Mouse (Mus musculus) liver, embryonic 15.5 days (tissue): Measurements from ENCODE around the gene Pdrg1. TPM values are rescaled to one million over a fixed set of nuclear protein-coding genes. Genes with fewer than 3 reads are reported as not detected.

ENCODE experiments used
- ATAC-seq: fragments of 200-750 bp; cut with Nextera tagmentation; 2 replicates; pipeline ENCODE4 v1.8.0; 2017; ENCODE audit warnings: moderate number of reproducible peaks, mild to moderate bottlenecking, moderate library complexity; ENCODE audit not compliant: insufficient read depth
- H3K27ac ChIP-seq: fragments of 300-500 bp; sonication (generic); replicated peaks from 2 replicates; pipeline ENCODE4 v1.5.1; 2015; ENCODE audit warnings: mild to moderate bottlenecking, inconsistent platforms
- H3K27me3 ChIP-seq: fragments of 300-500 bp; sonication (generic); 2 replicates; pipeline ENCODE4 v1.6.1; 2015; ENCODE audit warnings: mild to moderate bottlenecking, inconsistent platforms
- H3K36me3 ChIP-seq: fragments of 300-500 bp; sonication (generic); replicated peaks from 2 replicates; pipeline ENCODE4 v1.6.1; 2015; ENCODE audit warnings: moderate library complexity, mild to moderate bottlenecking, inconsistent platforms
- H3K4me1 ChIP-seq: fragments of 300-500 bp; sonication (generic); replicated peaks from 2 replicates; pipeline ENCODE4 v1.6.1; 2015; ENCODE audit warnings: inconsistent platforms
- H3K4me2 ChIP-seq: fragments of 300-500 bp; sonication (generic); 2 replicates; pipeline ENCODE4 v1.6.1; 2015; ENCODE audit warnings: moderate library complexity, mild to moderate bottlenecking, inconsistent platforms
- H3K4me3 ChIP-seq: fragments of 300-500 bp; sonication (generic); replicated peaks from 2 replicates; pipeline ENCODE4 v1.5.1; 2015; ENCODE audit warnings: mild to moderate bottlenecking, inconsistent platforms
- H3K9ac ChIP-seq: fragments of 300-500 bp; sonication (generic); 2 replicates; pipeline ENCODE4 v1.6.1; 2015; ENCODE audit warnings: moderate library complexity, mild to moderate bottlenecking, inconsistent platforms
- H3K9me3 ChIP-seq: fragments of 300-500 bp; sonication (generic); replicated peaks from 2 replicates; pipeline ENCODE4 v1.6.1; 2016; ENCODE audit warnings: inconsistent platforms
- WGBS: fragments of 180-500 bp; shearing (Covaris S2); methylation state at CpG from one replicate; pipeline ENCODE4 v1.1.7; 2015; ENCODE audit warnings: mixed read lengths; ENCODE audit not compliant: insufficient replicate concordance; 5-methylcytosine and 5-hydroxymethylcytosine counted together
- polyA plus RNA-seq: library from polyadenylated mRNA; unstranded; fragments of >200 nt; fragmentation: Nextera tagmentation; extraction: Ambion mirVana; gene quantifications from 2 replicates; pipeline ENCODE4 v1.2.1, GENCODE M21; 2015

Pdrg1 gene
- polyA plus RNA-seq, 1 experiment from 2014 or later, result 36.9 TPM

DNA sequence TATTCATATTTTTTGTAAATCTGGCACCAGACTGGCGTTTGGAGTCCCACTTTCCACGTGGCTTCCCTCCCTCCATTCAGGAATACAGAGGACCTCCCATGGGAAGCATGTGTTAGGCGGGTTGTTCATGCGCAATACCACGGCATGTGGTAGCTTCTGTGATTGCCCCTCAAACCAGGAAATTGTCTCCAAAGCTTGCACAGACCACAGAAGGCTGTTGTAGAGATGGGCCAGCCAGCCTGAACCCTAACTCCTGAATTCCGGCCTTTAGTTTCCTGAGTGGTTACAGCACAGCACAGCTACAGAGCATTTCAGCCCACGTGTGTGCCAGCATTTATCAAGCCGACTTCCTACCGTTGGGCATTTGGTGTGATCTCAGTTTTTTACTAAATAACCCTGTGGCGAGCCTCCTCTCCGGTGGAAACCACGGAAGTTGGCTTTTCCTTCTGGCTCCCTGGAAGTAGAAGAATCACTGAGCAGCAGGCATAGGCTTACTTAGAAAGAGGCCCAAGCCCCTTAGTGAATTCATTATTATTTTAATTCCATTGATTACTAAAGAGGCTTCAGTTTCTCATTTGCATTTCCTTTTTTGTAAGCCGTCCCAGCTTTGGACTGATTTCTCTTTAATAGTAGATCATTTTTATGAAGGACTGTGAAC lies 11.4 kb downstream of the Pdrg1 start:
- Histone ChIP-seq H3K9me3 (no peaks in the 10 kb centered on the region), H3K9ac (no peak overlapping the region), H3K4me1 (no peaks in the 10 kb centered on the region), H3K36me3 (peaks cover 18% of the 10 kb centered on the region), H3K27ac (no peak overlapping the region), H3K4me3 (no peak overlapping the region), H3K4me2 (no peak overlapping the region), H3K27me3 (no peaks in the 10 kb centered on the region)
- ATAC-seq, result no peak
- 19% methylated on average over 13 of the region's 13 CpGs for WGBS

GRCm38 (mm10) chr2:153002492-153003248 lies 12.6 kb downstream of the Pdrg1 start:
- ATAC-seq, result no peak
- Histone ChIP-seq H3K36me3 (0 out of 2 replicates have a peak, but pooled peaks cover 7% of the 10 kb centered on the region), H3K4me1 (no peaks in the 10 kb centered on the region), H3K4me3 (no peak overlapping the region), H3K4me2 (no peak overlapping the region; the same call in 1 of the 2 replicates), H3K9ac (no peak overlapping the region), H3K9me3 (no peaks in the 10 kb centered on the region), H3K27me3 (no peaks in the 10 kb centered on the region), H3K27ac (no peak overlapping the region)
- 29% methylated on average over 15 of the region's 15 CpGs for WGBS

DNA sequence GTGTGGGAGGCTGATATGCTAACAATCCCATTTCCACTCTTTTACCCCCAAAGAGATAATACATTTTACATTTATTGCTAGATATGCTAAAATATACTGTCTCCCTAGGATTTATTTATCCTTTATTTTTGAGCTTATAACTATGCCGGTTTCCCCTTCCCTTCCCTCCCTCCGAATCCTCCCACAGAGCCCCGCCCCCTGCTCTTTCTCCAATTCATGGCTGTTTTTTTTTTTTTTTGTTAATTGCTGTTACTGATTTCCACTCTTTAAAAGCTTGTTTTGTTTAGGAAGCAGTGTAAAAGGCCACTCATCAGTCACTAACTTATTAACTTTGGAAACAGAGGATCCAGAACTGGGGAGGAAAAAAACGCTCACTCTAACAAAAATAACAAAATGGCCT lies 18.2 kb downstream of the Pdrg1 start:
- H3K27me3 ChIP-seq, result no peaks in the 10 kb centered on the region
- no peaks in the 10 kb centered on the region for H3K9me3 ChIP-seq
- no peak for ATAC-seq
- H3K4me3 ChIP-seq, result no peak overlapping the region
- no peak overlapping the region for H3K4me2 ChIP-seq
- H3K36me3 ChIP-seq, result no peaks in the 10 kb centered on the region
- H3K9ac ChIP-seq, result no peak overlapping the region
- no peaks in the 10 kb centered on the region for H3K4me1 ChIP-seq
- 49% methylated on average over 4 of the region's 4 CpGs for WGBS
- no peak overlapping the region for H3K27ac ChIP-seq

DNA sequence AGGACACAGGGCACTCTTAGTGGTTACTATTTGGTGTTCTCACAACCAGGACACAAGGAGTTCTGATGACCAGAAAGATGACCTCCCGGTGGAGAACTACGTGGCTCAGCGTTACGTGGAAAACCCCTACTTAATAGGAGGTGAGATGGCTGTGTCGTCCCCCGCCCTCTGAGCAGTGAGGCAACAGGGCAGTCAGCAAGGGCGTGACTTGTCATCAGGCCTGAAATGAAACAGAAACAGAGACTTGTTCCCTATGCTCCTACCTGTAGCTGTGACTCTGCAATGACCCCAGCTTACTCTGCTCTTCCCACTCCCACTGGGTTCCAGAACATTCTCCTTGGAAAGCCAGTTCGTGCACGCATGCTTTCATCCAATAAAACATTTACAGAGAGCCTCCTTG lies 23.7 kb downstream of the Pdrg1 start:
- 73% methylated on average over 9 of the region's 9 CpGs for WGBS
- no peak overlapping the region for H3K9ac ChIP-seq
- no peaks in the 10 kb centered on the region for H3K36me3 ChIP-seq
- no peak overlapping the region for H3K4me3 ChIP-seq
- no peaks in the 10 kb centered on the region for H3K27me3 ChIP-seq
- H3K4me2 ChIP-seq, result no peak overlapping the region
- ATAC-seq, result no peak
- no peak overlapping the region for H3K27ac ChIP-seq
- H3K4me1 ChIP-seq, result no peaks in the 10 kb centered on the region; the same call in 1 of the 2 replicates
- H3K9me3 ChIP-seq, result no peaks in the 10 kb centered on the region

DNA sequence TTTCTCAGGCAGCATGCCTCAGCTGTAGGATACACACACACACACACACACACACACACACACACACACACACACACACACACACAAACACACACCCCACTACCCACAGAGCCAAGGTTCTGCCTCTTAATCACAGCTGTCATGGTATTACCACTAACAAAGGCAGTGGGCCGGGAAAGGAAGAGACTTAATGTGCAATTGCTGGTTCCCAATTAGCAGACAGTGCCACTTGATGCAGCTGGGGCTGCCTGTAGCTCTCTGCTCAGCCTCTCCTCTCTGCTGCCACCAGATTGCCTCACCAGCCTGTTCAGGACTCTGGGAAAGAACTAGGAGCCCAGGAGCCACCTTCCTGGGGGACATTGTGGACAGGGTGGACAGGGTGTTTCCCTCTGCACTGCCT lies 29.6 kb downstream of the Pdrg1 start:
- Histone ChIP-seq H3K4me1 (no peaks in the 10 kb centered on the region; the same call in 1 of the 2 replicates), H3K27ac (no peak overlapping the region), H3K9me3 (no peaks in the 10 kb centered on the region), H3K4me3 (no peak overlapping the region), H3K9ac (no peak overlapping the region), H3K4me2 (no peak overlapping the region), H3K27me3 (no peaks in the 10 kb centered on the region), H3K36me3 (no peaks in the 10 kb centered on the region)
- 42% methylated on average over 1 of the region's 1 CpGs for WGBS
- ATAC-seq, result no peak

- no peaks in the 10 kb centered on the region for H3K36me3 ChIP-seq
- H3K4me1 ChIP-seq, result no peaks in the 10 kb centered on the region
- H3K4me2 ChIP-seq, result no peak overlapping the region
- H3K9me3 ChIP-seq, result no peaks in the 10 kb centered on the region
- H3K27ac ChIP-seq, result no peak overlapping the region
- H3K9ac ChIP-seq, result no peak overlapping the region
- H3K4me3 ChIP-seq, result no peak overlapping the region
- WGBS, result 38% methylated on average over 3 of the region's 3 CpGs
- no peaks in the 10 kb centered on the region for H3K27me3 ChIP-seq
- ATAC-seq, result no peak
Measured at GRCm38 (mm10) chr2:152976991-152977390, 38.2 kb downstream of the Pdrg1 start.

DNA sequence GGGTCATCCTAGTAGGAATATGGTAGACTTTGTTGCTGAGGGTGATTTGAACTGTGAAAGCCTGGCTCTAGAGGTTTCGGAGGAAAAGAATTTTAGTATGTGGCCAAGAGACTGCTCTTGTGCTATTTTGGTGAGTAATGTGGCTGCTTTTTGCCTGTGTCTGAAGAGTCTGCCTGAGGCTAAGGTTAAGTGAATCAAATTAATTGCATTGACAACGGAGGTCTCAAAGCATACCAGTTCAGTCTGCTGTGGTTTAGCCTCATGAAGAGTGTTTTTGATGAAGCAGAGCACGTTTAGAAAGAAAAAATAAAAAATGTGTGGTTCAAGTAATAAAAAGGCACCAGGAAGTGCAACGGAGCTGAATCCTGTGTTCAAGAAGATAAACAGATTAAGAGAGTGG lies 49.7 kb downstream of the Pdrg1 start:
- no peak for ATAC-seq
- Histone ChIP-seq H3K9ac (no peak overlapping the region), H3K36me3 (no peaks in the 10 kb centered on the region), H3K4me1 (peaks cover 3% of the 10 kb centered on the region; the same call in 1 of the 2 replicates), H3K4me2 (no peak overlapping the region), H3K9me3 (no peaks in the 10 kb centered on the region), H3K27me3 (peaks cover 25% of the 10 kb centered on the region), H3K27ac (no peak overlapping the region), H3K4me3 (no peak overlapping the region)
- WGBS, result 53% methylated on average over 4 of the region's 4 CpGs

- no peak within 1 kb of the TSS for H3K9ac ChIP-seq
- no peaks in the 10 kb centered on the region for H3K9me3 ChIP-seq
- ATAC-seq, result peak; percentile 57; the same call in 1 of the 2 replicates
- H3K4me3 ChIP-seq, result peak within 1 kb of the TSS; percentile 47
- peak within 1 kb of the TSS; percentile 64 for H3K4me2 ChIP-seq
- WGBS, result under 1% methylated on average over 34 of the region's 34 CpGs
- H3K27me3 ChIP-seq, result peaks cover 33% of the 10 kb centered on the region
- H3K36me3 ChIP-seq, result no peaks in the 10 kb centered on the region
- H3K27ac ChIP-seq, result no peak within 1 kb of the TSS
- H3K4me1 ChIP-seq, result peaks cover 3% of the 10 kb centered on the region; the same call in 1 of the 2 replicates
Measured at GRCm38 (mm10) chr2:152962091-152962793, 53.0 kb downstream of the Pdrg1 start, which contains the start of gene Ttll9. TSS of gene Ttll9 (plus strand) at chr2:152962485.

Other genes starting within 250 kb of the Pdrg1 start
- 209 and 237 TPM in 2 replicates for gene Bcl2l1, start 183.7 kb downstream of the Pdrg1 start, polyA plus RNA-seq
- gene Tpx2, start 167.5 kb downstream of the Pdrg1 start, polyA plus RNA-seq, result 52.8 and 59.4 TPM in 2 replicates
- 0.16 and 0.28 TPM in 2 replicates for gene Mylk2, start 104.1 kb downstream of the Pdrg1 start, polyA plus RNA-seq
- 0.47 and 0.52 TPM in 2 replicates for gene Foxs1, start 82.2 kb downstream of the Pdrg1 start, polyA plus RNA-seq
- gene Dusp15, start 63.7 kb downstream of the Pdrg1 start, polyA plus RNA-seq, result not detected in 2 replicates
- 0.12 and 0.14 TPM in 2 replicates for gene Ttll9, start 52.9 kb downstream of the Pdrg1 start, polyA plus RNA-seq
- gene Xkr7, start 16.4 kb upstream of the Pdrg1 start, polyA plus RNA-seq, result not detected in 2 replicates
- gene Ccm2l, start 50.5 kb upstream of the Pdrg1 start, polyA plus RNA-seq, result 0.59 and 0.92 TPM in 2 replicates
- gene Hck, start 93.0 kb upstream of the Pdrg1 start, polyA plus RNA-seq, result 11.4 and 12.7 TPM in 2 replicates
- 29.6 and 29.7 TPM in 2 replicates for gene Tm9sf4, start 145.9 kb upstream of the Pdrg1 start, polyA plus RNA-seq
- 2.1 and 2.6 TPM in 2 replicates for gene Tspyl3, start 210.0 kb upstream of the Pdrg1 start, polyA plus RNA-seq
- 17.1 TPM in 2 replicates for gene Plagl2, start 226.0 kb upstream of the Pdrg1 start, polyA plus RNA-seq
- 2.6 TPM in 2 replicates for gene Pofut1, start 226.1 kb upstream of the Pdrg1 start, polyA plus RNA-seq